In genomic region chr7:144469181-144469641, GRCm38 (mm10) we compare ENCODE assay signal across 8 mouse cellular contexts. TPM values are rescaled to one million over a fixed set of nuclear protein-coding genes. Genes with fewer than 3 reads are reported as not detected.
DNase-seq lines count a peak whose midpoint lies in the region; ATAC-seq and TF ChIP-seq lines count a peak whose summit lies in the region.

No protein-coding gene starts in this region.

- TF ChIP-seq POLR2A in brain, embryonic 14.5 days (IDR thresholded peaks at IDR 0.05; ENCODE audit: borderline replicate concordance, extremely low read depth, insufficient read depth, insufficient read length, poor library complexity, severe bottlenecking) = no peak

- 9% methylated on average over 4 of the region's 4 CpGs for WGBS in heart, embryonic 14.5 days
- WGBS in midbrain, embryonic 10.5 days = 17% methylated on average over 4 of the region's 4 CpGs

- ATAC-seq in heart, embryonic 14.5 days (ENCODE audit: insufficient number of reproducible peaks, insufficient read depth, low FRiP score, low read depth) = 0 out of 2 replicates have a peak, but pooled peaks have one; percentile 15

- TF ChIP-seq CTCF in brain, embryonic 14.5 days (IDR thresholded peaks at IDR 0.05; ENCODE audit: borderline replicate concordance, extremely low read depth, insufficient read depth, insufficient read length) = 0 out of 2 replicates have a peak, but pooled peaks have one; percentile 0

- peak; percentile 10 for DNase-seq in cerebellum, adult 11 months
- no peak for DNase-seq in cerebellum, adult 9-10 months
- peak; percentile 18 for DNase-seq in brain, embryonic 14.5 days (ENCODE audit: low read depth)
- peak; percentile 84 for DNase-seq in kidney, postnatal 14 days
- peak; percentile 15 for DNase-seq in midbrain, embryonic 10.5 days (ENCODE audit: low spot score)
- DNase-seq in frontal cortex, postnatal 14 days (ENCODE audit: low spot score in 2 of 2) = no peak
- DNase-seq in c-Kit-positive CD71-positive TER-119-positive erythroid progenitor cells, embryonic 14.5 days (ENCODE audit: low spot score) = no peak

- peak overlapping the region; percentile 75 to 93 for H3K4me3 ChIP-seq in heart, embryonic 14.5 days (ENCODE audit: control insufficient read depth in 1 of 2, insufficient read depth in 1 of 2, low read depth in 1 of 2, low read length in 2 of 2)
- H3K4me3 ChIP-seq in midbrain, embryonic 10.5 days = peak overlapping the region; percentile 99

- H3K9me3 ChIP-seq in heart, embryonic 14.5 days (ENCODE audit: control insufficient read depth, low read length) = no peaks in the 10 kb centered on the region
- no peaks in the 10 kb centered on the region for H3K9me3 ChIP-seq in midbrain, embryonic 10.5 days (replicated peaks)

- H3K4me1 ChIP-seq in heart, embryonic 14.5 days (ENCODE audit: control insufficient read depth in 2 of 2, insufficient read depth in 2 of 2, low read length in 2 of 2) = peaks cover 13 to 24% of the 10 kb centered on the region in 2 experiments
- H3K4me1 ChIP-seq in midbrain, embryonic 10.5 days = peaks cover 26% of the 10 kb centered on the region

- H3K4me2 ChIP-seq in heart, embryonic 14.5 days (ENCODE audit: low read length) = peak overlapping the region; percentile 88

- H3K9ac ChIP-seq in heart, embryonic 14.5 days (ENCODE audit: low read length) = peak overlapping the region; percentile 97

- H3K27ac ChIP-seq in heart, embryonic 14.5 days (replicated peaks in 1 of 2; ENCODE audit: control insufficient read depth in 1 of 2, insufficient read depth in 1 of 2, low read depth in 2 of 2, low read length in 2 of 2) = peak overlapping the region; percentile 69 to 88
- peak overlapping the region; percentile 94 for H3K27ac ChIP-seq in midbrain, embryonic 10.5 days (replicated peaks)

- H3K36me3 ChIP-seq in heart, embryonic 14.5 days (ENCODE audit: control insufficient read depth, insufficient read depth, low read length) = peaks cover 19% of the 10 kb centered on the region
- peaks cover 27% of the 10 kb centered on the region for H3K36me3 ChIP-seq in midbrain, embryonic 10.5 days

- H3K27me3 ChIP-seq in heart, embryonic 14.5 days (ENCODE audit: control insufficient read depth, insufficient read depth, low read length) = no peaks in the 10 kb centered on the region
- H3K27me3 ChIP-seq in midbrain, embryonic 10.5 days (ENCODE audit: low read depth, poor library complexity, severe bottlenecking) = no peaks in the 10 kb centered on the region

RNA-seq across cellular contexts. Expression of gene Cttn, which starts 1.6 kb away (rescaled TPM):
- polyA plus RNA-seq in brain, embryonic 14.5 days (2012; rRNA removed) = 171 and 175 TPM in 2 replicates
- 121 and 128 TPM in 2 replicates for polyA plus RNA-seq in heart, embryonic 14.5 days (2014; fragmentation: Nextera tagmentation; extraction: Ambion mirVana)
- 217 and 229 TPM in 2 replicates for polyA plus RNA-seq in midbrain, embryonic 10.5 days (2016; fragmentation: Nextera tagmentation; extraction: Ambion mirVana)

Comparison
In these comparisons a context has a peak if more than half of its experiments do, and no peak if none do; other contexts are left out.
1. DNase-seq: peak in cerebellum, adult 11 months (single experiment), brain, embryonic 14.5 days (single experiment), kidney, postnatal 14 days (single experiment) and midbrain, embryonic 10.5 days (single experiment); none in cerebellum, adult 9-10 months (single experiment), frontal cortex, postnatal 14 days (0 of 2) and c-Kit-positive CD71-positive TER-119-positive erythroid progenitor cells, embryonic 14.5 days (single experiment).